Mouse (Mus musculus) limb, embryonic 11.5 days (tissue): ENCODE results near the gene Elmo2. TPM values are rescaled to one million over a fixed set of nuclear protein-coding genes. Genes with fewer than 3 reads are reported as not detected.

Experiments used
- ATAC-seq: fragments of 200-750 bp; cut with Nextera tagmentation; 2 replicates; pipeline ENCODE4 v1.8.0; 2017; ENCODE audit warnings: low read depth; ENCODE audit not compliant: insufficient number of reproducible peaks, low FRiP score, low TSS enrichment
- DNase-seq: peaks from one replicate; pipeline ENCODE4 v3.0.0-alpha.2; 2015; ENCODE audit warnings: low spot score
- H3K27ac ChIP-seq: fragments of 300-500 bp; sonication (generic); replicated peaks from 2 replicates; pipeline ENCODE4 v1.5.1; 2014; ENCODE audit warnings: low read depth, mild to moderate bottlenecking, low read length
- H3K27me3 ChIP-seq: fragments of 300-500 bp; sonication (generic); 2 replicates; pipeline ENCODE4 v1.6.1; 2014; ENCODE audit warnings: mild to moderate bottlenecking, low read length, mixed read lengths; ENCODE audit not compliant: control insufficient read depth, insufficient read depth
- H3K36me3 ChIP-seq: fragments of 300-500 bp; sonication (generic); 2 replicates; pipeline ENCODE4 v1.6.1; 2014; ENCODE audit warnings: mild to moderate bottlenecking, low read length, moderate library complexity, mixed read lengths; ENCODE audit not compliant: control insufficient read depth, insufficient read depth
- H3K4me1 ChIP-seq: fragments of 300-500 bp; sonication (generic); 2 replicates; pipeline ENCODE4 v1.6.1; 2014; ENCODE audit warnings: low read length, mixed read lengths; ENCODE audit not compliant: control insufficient read depth, insufficient read depth
- H3K4me2 ChIP-seq: fragments of 300-500 bp; sonication (generic); 2 replicates; pipeline ENCODE4 v1.6.1; 2014; ENCODE audit warnings: low read depth, mild to moderate bottlenecking, moderate library complexity; ENCODE audit not compliant: severe bottlenecking
- H3K4me3 ChIP-seq: fragments of 300-500 bp; sonication (generic); 2 replicates; pipeline ENCODE4 v1.5.1; 2014; ENCODE audit warnings: low read depth, low read length
- H3K9ac ChIP-seq: fragments of 300-500 bp; sonication (generic); 2 replicates; pipeline ENCODE4 v1.6.1; 2014; ENCODE audit warnings: mild to moderate bottlenecking, low read length
- H3K9me3 ChIP-seq: fragments of 300-500 bp; sonication (generic); 2 replicates; pipeline ENCODE4 v1.6.1; 2016; ENCODE audit warnings: low read length; ENCODE audit not compliant: control insufficient read depth
- WGBS: fragments of 180-500 bp; shearing (Covaris S2); extraction: QIAGEN DNeasy Blood & Tissue Kit; methylation state at CpG from one replicate; pipeline ENCODE4 v1.1.7; 2014; 5-methylcytosine and 5-hydroxymethylcytosine counted together
- polyA plus RNA-seq: library from polyadenylated mRNA; unstranded; fragments of >200 nt; fragmentation: Nextera tagmentation; extraction: Ambion mirVana; gene quantifications from 2 replicates; pipeline ENCODE4 v1.2.1, GENCODE M21; 2014

Elmo2 gene
- 85.4 and 86.0 TPM in 2 replicates for polyA plus RNA-seq

DNA sequence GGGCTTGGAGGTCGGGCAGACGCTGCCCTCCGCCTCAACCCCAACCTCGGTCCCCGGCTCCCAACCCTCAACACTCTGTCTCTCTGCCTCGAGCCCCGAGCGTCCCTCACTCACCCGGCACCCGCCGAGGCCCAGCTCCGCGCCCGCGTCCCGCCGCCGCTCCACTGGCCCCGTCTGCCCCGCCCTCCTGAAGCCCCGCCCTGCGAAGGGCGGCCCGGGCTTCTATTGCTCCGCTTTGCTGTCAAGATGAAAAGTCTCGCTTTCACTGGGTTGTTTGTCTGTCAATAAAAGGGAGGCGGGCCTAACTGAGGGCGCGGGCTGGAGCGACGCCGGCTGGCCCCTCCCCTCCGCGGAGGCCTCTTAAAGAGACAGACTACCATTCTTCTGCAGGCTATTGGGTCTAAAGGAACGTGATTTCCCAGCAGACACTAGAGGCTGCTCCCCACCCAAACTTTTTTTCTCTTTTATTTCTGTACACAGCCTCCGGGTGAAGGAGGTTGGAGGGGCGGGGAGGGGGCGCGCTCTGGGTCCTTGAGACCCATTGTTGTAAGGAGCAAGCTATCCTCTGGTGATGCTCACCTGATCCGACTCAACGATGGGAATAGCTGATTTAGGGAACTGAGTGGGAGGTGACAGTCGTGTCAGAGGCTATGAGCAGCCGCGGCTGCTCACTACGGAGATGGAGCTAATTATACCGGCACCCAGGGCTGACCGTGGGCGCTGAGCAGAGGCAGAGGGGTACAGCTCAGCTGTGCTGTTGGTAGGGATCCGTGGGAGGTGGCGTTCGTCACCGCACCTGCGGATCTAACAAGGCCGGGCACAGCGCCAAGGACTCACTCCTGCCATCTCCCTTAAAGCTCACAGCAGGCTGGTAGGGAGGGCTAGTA lies at the start of gene Elmo2:
Elmo2 (minus strand) TSS at position 176 of the 887 bp plus-strand sequence.
- H3K27me3 ChIP-seq: no peaks in the 10 kb centered on the region; the same call in 1 of the 2 replicates
- ATAC-seq (peak; percentile 97), DNase-seq (peak; percentile 99)
- H3K36me3 ChIP-seq: no peaks in the 10 kb centered on the region
- peak within 1 kb of the TSS; percentile 89 for H3K9ac ChIP-seq
- H3K4me2 ChIP-seq: peak within 1 kb of the TSS; percentile 79
- no peaks in the 10 kb centered on the region for H3K9me3 ChIP-seq
- H3K4me3 ChIP-seq: peak within 1 kb of the TSS; percentile 77
- under 1% methylated on average over 55 of the region's 55 CpGs for WGBS
- H3K27ac ChIP-seq: no peak within 1 kb of the TSS
- peaks cover 17% of the 10 kb centered on the region for H3K4me1 ChIP-seq

DNA sequence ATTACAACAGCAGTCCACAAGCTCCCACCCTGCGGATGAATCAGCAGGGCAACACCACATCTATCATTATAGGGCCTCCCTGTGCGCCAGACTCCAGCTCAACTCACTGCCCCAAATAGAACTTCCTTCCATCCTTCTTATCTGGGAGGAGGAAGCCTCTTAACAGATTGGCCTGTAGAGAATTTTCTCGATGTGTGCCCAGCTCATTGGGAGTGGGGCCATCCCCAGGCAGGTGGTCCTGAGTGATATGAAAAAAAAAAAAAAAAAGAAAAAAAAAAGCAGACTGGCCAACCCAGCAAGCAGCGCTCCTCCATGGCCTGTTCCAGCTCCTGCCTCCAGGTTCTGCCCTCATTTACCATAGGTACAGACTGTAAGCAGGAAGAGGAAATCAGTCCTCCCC lies 49.7 kb upstream of the Elmo2 start:
- Histone ChIP-seq H3K9ac (no peak overlapping the region), H3K27me3 (no peaks in the 10 kb centered on the region), H3K27ac (no peak overlapping the region), H3K4me1 (no peaks in the 10 kb centered on the region; the same call in 1 of the 2 replicates), H3K36me3 (peaks cover 31% of the 10 kb centered on the region), H3K9me3 (peaks cover 5% of the 10 kb centered on the region; the same call in 1 of the 2 replicates), H3K4me3 (no peak overlapping the region), H3K4me2 (no peak overlapping the region)
- 88% methylated on average over 4 of the region's 4 CpGs for WGBS
- DNase-seq (no peak), ATAC-seq (no peak)

DNA sequence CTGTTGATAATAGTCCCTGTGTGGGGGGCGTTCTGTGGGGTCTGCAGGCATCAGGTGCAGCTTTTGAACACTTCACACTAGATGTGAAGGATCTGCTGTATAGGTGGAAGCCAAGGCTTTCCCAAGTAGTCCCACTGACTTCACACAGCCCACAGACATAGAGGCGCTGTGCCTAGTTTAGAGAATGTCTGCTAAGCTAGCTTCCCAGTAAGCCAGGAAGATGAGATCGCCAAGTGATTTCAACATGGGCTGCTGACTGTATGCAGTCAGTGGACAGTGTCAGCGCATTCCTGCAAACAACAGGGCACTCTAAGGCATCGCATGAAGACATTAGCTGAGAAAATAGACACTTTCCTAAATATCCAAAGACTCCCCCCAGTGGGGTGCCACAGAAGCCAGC lies 49.2 kb upstream of the Elmo2 start:
- WGBS: 93% methylated on average over 5 of the region's 5 CpGs

DNA sequence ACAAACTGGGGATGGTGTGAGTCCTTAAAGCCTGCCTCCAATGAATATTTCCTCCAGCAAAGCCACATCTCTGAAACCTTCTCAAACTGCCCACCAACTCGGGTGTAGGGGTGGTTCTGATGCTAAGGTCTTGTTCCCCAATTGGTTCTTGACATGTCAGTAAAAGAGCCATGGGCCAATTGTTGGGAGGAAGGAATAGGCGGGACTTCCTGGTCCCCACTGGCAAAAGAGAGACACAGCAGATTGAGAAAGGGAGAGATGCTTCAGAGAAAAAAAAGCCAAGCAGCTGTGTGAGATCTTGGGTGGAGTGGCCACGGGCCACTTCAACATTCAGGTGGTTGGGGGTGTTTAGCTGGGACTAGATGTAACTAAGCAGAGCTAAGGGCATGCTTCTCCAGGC lies 44.8 kb upstream of the Elmo2 start:
- ATAC-seq (no peak), DNase-seq (no peak)
- Histone ChIP-seq H3K27ac (no peak overlapping the region), H3K27me3 (peaks cover 14% of the 10 kb centered on the region), H3K4me3 (no peak overlapping the region), H3K4me1 (no peaks in the 10 kb centered on the region; the same call in 1 of the 2 replicates), H3K9ac (no peak overlapping the region; the same call in 1 of the 2 replicates), H3K4me2 (no peak overlapping the region), H3K36me3 (peaks cover 6% of the 10 kb centered on the region; the same call in 1 of the 2 replicates), H3K9me3 (no peaks in the 10 kb centered on the region)
- 25% methylated on average over 3 of the region's 3 CpGs for WGBS

More for the DNA sequence above, 49.2 kb upstream of the Elmo2 start:
- DNase-seq (no peak), ATAC-seq (no peak)
- Histone ChIP-seq H3K9ac (no peak overlapping the region), H3K27ac (no peak overlapping the region), H3K36me3 (peaks cover 26% of the 10 kb centered on the region), H3K27me3 (no peaks in the 10 kb centered on the region), H3K9me3 (no peaks in the 10 kb centered on the region; the same call in 1 of the 2 replicates), H3K4me3 (no peak overlapping the region), H3K4me2 (no peak overlapping the region), H3K4me1 (no peaks in the 10 kb centered on the region; the same call in 1 of the 2 replicates)

DNA sequence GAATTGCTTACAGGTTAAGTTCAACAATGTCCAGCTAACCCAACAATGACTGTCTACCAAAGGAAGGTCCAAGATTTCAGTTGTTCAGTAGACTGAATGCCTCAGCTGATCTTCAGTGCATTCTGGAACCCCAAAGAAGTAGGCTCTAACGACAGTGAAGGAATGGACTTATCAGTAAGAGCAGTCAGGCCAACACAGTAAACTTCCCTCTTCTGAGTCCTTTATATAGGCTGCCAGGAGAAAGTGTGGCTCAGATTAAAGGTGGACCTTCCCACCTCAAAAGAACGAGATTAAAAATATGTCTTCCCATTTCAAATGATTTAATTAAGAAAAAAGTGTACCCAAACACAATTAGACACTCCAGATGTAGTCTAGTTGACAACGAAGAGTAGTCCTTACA lies 44.1 kb upstream of the Elmo2 start:
- no peak overlapping the region for H3K4me2 ChIP-seq
- H3K36me3 ChIP-seq: peaks cover 4% of the 10 kb centered on the region; the same call in 1 of the 2 replicates
- DNase-seq: no peak
- WGBS: 79% methylated on average over 3 of the region's 3 CpGs
- ATAC-seq: no peak
- H3K9ac ChIP-seq: no peak overlapping the region
- no peak overlapping the region for H3K27ac ChIP-seq
- no peaks in the 10 kb centered on the region for H3K9me3 ChIP-seq
- H3K4me1 ChIP-seq: no peaks in the 10 kb centered on the region; the same call in 1 of the 2 replicates
- H3K4me3 ChIP-seq: no peak overlapping the region
- H3K27me3 ChIP-seq: peaks cover 14% of the 10 kb centered on the region

DNA sequence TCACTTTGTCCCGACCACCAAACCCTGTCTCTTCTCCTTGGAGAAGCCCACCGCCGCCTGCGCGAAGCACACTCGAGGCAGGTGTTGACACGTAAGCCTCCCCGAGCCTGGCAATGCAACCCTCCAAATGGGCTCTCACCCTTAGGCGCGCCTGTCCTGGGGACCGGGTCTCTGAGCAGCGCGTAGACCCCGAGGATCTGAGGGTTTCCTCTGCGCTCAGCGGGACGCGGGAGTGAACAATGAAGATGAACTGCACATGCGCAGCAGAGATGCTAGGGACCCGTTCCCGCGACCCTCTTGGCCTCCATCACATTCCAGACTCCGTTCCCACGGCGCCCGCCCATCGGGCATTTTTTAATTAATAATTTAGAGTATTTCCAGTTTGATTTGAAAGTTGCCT lies 42.2 kb upstream of the Elmo2 start, which contains the start of gene Zfp663:
Zfp663 (minus strand) TSS at position 234 of the 400 bp plus-strand sequence.
- H3K27ac ChIP-seq: no peak within 1 kb of the TSS
- H3K27me3 ChIP-seq: peaks cover 14% of the 10 kb centered on the region
- no peaks in the 10 kb centered on the region for H3K9me3 ChIP-seq
- 0 out of 2 replicates have a peak, but pooled peaks cover 2% of the 10 kb centered on the region for H3K4me1 ChIP-seq
- no peaks in the 10 kb centered on the region for H3K36me3 ChIP-seq
- H3K4me2 ChIP-seq: peak within 1 kb of the TSS; percentile 56
- H3K4me3 ChIP-seq: peak within 1 kb of the TSS; percentile 29
- peak; percentile 60 for DNase-seq
- 2% methylated on average over 27 of the region's 27 CpGs for WGBS
- ATAC-seq: 0 out of 2 replicates have a peak, but pooled peaks have one; percentile 41
- peak within 1 kb of the TSS; percentile 60 for H3K9ac ChIP-seq

DNA sequence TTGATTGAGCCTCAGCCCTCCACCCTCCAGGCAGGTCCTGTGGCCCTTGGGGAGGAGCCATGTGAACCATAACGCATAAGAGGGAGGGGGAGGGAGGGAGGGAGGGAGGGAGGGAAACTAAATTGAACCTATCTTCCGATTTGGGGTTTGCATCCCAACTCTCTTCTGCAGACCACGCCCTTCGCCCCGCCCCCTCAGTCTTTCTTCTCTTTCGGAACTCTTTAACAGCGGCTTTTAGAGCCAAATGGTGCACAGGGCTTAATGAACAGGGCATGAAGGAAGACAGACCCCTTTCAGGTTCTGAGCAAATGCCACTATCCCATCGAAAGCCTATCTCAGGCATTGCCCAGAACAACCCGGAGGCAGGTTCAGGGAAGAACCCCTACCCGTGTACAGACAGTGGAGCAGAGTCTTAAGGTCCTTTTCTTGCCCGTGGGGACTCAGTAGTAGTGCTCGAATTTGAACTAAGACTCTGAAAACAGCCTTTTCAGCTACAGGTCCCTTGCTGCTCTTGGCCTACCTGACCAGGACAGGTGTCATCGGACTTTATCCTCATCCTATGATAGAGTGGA lies 41.7 kb upstream of the Elmo2 start:
- H3K4me2 ChIP-seq: peak overlapping the region; percentile 56
- WGBS: 3% methylated on average over 12 of the region's 13 CpGs
- no peak for ATAC-seq
- no peaks in the 10 kb centered on the region for H3K36me3 ChIP-seq
- DNase-seq: peak; percentile 45
- H3K4me1 ChIP-seq: 0 out of 2 replicates have a peak, but pooled peaks cover 2% of the 10 kb centered on the region
- H3K9ac ChIP-seq: no peak overlapping the region
- no peaks in the 10 kb centered on the region for H3K9me3 ChIP-seq
- H3K27ac ChIP-seq: no peak overlapping the region
- peak overlapping the region; percentile 29 for H3K4me3 ChIP-seq
- peaks cover 14% of the 10 kb centered on the region for H3K27me3 ChIP-seq

DNA sequence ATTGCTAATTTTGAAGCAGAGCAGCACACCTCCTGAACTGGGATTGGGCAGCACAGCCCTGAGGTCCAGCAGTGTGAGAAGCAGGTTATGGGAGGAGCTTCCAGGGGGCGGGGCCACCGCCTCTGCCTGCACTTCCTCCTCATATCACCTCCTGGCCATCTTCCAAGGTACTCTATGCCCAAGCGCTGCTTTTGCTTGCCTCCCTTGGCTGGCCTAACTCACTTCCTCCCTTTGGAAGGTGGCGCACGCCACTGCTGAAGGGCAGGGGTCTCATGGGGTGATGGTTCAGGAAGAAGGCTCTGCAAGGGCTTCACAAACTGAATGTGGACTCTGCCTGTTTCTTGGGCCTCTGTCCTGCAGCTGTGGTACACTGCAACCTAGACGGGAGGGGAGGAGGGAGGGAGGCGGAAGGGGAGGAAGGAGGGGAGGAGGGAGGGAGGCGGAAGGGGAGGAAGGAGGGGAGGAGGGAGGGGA lies 40.8 kb upstream of the Elmo2 start:
- Histone ChIP-seq H3K27ac (no peak overlapping the region), H3K4me1 (0 out of 2 replicates have a peak, but pooled peaks cover 2% of the 10 kb centered on the region), H3K9ac (no peak overlapping the region), H3K4me2 (no peak overlapping the region), H3K36me3 (no peaks in the 10 kb centered on the region), H3K4me3 (no peak overlapping the region), H3K9me3 (no peaks in the 10 kb centered on the region), H3K27me3 (peaks cover 14% of the 10 kb centered on the region)
- ATAC-seq: no peak
- DNase-seq: peak; percentile 40
- 16% methylated on average over 5 of the region's 8 CpGs for WGBS
